Mouse (Mus musculus) neural tube, embryonic 13.5 days (tissue): ENCODE data around the gene Tecpr1. TPM values are rescaled to one million over a fixed set of nuclear protein-coding genes. Genes with fewer than 3 reads are reported as not detected.
A peak's percentile ranks its signal among the peaks of the same experiment; 100 is the strongest.

Experiments used
- ATAC-seq: fragments of 200-750 bp; cut with Nextera tagmentation; 2 replicates; pipeline ENCODE4 v1.8.0; 2017; ENCODE audit warnings: low read depth, mild to moderate bottlenecking, moderate TSS enrichment, moderate library complexity
- H3K27ac ChIP-seq: fragments of 300-500 bp; sonication (generic); replicated peaks from 2 replicates; pipeline ENCODE4 v1.5.1; 2015; ENCODE audit warnings: moderate library complexity, mild to moderate bottlenecking, inconsistent platforms
- H3K27me3 ChIP-seq: fragments of 300-500 bp; sonication (generic); 2 replicates; pipeline ENCODE4 v1.6.1; 2015; ENCODE audit warnings: mild to moderate bottlenecking, inconsistent platforms
- H3K36me3 ChIP-seq: fragments of 300-500 bp; sonication (generic); 2 replicates; pipeline ENCODE4 v1.6.1; 2015; ENCODE audit warnings: mild to moderate bottlenecking, inconsistent platforms
- H3K4me1 ChIP-seq: fragments of 300-500 bp; sonication (generic); replicated peaks from 2 replicates; pipeline ENCODE4 v1.6.1; 2015; ENCODE audit warnings: inconsistent platforms
- H3K4me2 ChIP-seq: fragments of 300-500 bp; sonication (generic); 2 replicates; pipeline ENCODE4 v1.6.1; 2015; ENCODE audit warnings: inconsistent platforms, mild to moderate bottlenecking, moderate library complexity
- H3K4me3 ChIP-seq: fragments of 300-500 bp; sonication (generic); 2 replicates; pipeline ENCODE4 v1.5.1; 2015; ENCODE audit warnings: mild to moderate bottlenecking, inconsistent platforms
- H3K9ac ChIP-seq: fragments of 300-500 bp; sonication (generic); 2 replicates; pipeline ENCODE4 v1.6.1; 2015; ENCODE audit warnings: moderate library complexity, mild to moderate bottlenecking, inconsistent platforms
- H3K9me3 ChIP-seq: fragments of 300-500 bp; sonication (generic); 2 replicates; pipeline ENCODE4 v1.6.1; 2016; ENCODE audit warnings: inconsistent platforms
- WGBS: fragments of 180-500 bp; shearing (Covaris S2); methylation state at CpG from one replicate; pipeline ENCODE4 v1.1.7; 2015; 5-methylcytosine and 5-hydroxymethylcytosine counted together
- polyA plus RNA-seq: library from polyadenylated mRNA; unstranded; fragments of >200 nt; fragmentation: Nextera tagmentation; extraction: Ambion mirVana; gene quantifications from 2 replicates; pipeline ENCODE4 v1.2.1, GENCODE M21; 2015

Tecpr1 gene
- polyA plus RNA-seq, 1 experiment from 2014 or later = 41.5 TPM

DNA sequence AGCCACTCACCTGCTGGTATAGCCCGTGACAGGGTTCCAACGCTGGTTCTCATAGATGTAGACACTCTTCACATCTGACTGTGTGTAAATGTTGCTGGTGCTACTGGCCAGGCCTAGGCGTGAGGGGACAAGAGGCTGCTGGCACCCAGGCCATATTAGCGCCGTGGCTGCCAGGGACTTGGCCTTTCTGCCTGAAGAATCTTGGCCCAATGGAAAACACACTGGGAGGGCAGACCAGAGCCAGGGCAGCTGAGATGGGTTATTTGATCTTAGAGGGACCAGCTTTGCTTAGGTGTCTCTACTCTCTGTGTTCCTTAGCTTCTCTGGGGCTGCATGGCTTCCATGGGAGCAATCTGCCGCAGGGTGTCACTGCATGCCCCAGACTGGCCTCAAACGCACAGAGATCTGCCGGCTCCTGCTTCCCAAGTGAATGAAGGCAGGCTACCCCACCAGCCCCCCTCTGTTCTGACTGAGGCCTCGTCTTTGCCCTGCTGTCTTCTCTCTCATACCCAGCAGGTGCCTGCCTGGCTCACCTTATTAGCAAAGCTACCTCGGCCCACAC lies 19.9 kb downstream of the Tecpr1 start:
- H3K9me3 ChIP-seq = peaks cover 5% of the 10 kb centered on the region; the same call in 1 of the 2 replicates
- no peaks in the 10 kb centered on the region for H3K27me3 ChIP-seq
- no peak overlapping the region for H3K27ac ChIP-seq
- H3K4me1 ChIP-seq = no peaks in the 10 kb centered on the region
- no peak overlapping the region for H3K4me2 ChIP-seq
- no peak overlapping the region for H3K4me3 ChIP-seq
- WGBS = 91% methylated on average over 10 of the region's 10 CpGs
- ATAC-seq = no peak
- no peak overlapping the region for H3K9ac ChIP-seq
- peaks cover 96% of the 10 kb centered on the region for H3K36me3 ChIP-seq

DNA sequence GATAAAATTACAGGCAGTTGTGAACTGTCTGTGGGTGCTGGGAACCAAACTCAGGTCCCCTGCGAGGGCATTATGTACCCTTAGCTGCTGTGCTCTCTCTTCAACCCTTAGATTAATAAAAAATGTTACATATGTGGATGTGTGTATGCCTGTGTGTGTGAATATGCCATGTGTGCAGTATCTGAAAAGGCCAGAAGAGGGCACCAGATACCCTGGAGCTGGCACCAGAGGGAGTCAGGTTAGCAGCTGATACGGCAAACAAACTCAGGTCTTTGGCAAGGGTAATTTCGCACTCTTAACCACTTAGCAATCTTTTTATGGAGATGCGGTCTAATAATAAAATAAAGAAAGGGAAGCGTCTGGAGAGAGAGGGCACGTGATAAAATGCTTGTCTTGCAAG lies 21.0 kb downstream of the Tecpr1 start:
- no peak for ATAC-seq
- Histone ChIP-seq H3K9me3 (peaks cover 5% of the 10 kb centered on the region; the same call in 1 of the 2 replicates), H3K27ac (no peak overlapping the region), H3K36me3 (peaks cover 95% of the 10 kb centered on the region), H3K4me3 (no peak overlapping the region), H3K4me1 (no peaks in the 10 kb centered on the region), H3K27me3 (no peaks in the 10 kb centered on the region), H3K9ac (no peak overlapping the region), H3K4me2 (no peak overlapping the region)
- 92% methylated on average over 6 of the region's 6 CpGs for WGBS

DNA sequence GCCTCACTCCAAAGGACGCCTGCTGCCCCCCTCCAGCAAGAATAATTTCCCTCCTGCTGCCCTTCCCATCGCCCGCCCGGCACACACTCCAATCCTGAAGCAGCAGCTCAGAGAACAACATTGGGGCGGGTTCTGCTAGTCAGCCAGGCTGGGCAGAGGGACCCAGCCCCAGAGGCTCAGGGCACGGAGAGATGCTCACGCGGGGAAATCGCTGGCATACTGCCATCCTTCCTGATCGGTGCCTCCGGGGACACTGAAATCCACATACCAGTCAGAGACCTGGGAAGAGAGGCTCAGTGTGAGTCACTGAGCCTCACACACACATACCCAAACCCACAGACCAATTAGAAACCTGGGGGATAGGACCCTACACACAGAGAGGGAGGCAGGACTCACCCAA lies 22.8 kb downstream of the Tecpr1 start:
- Histone ChIP-seq H3K27ac (no peak overlapping the region), H3K4me3 (no peak overlapping the region), H3K9me3 (peaks cover 5% of the 10 kb centered on the region; the same call in 1 of the 2 replicates), H3K4me2 (no peak overlapping the region), H3K4me1 (no peaks in the 10 kb centered on the region), H3K27me3 (no peaks in the 10 kb centered on the region), H3K9ac (no peak overlapping the region), H3K36me3 (peaks cover 78% of the 10 kb centered on the region)
- no peak for ATAC-seq
- 76% methylated on average over 11 of the region's 11 CpGs for WGBS

DNA sequence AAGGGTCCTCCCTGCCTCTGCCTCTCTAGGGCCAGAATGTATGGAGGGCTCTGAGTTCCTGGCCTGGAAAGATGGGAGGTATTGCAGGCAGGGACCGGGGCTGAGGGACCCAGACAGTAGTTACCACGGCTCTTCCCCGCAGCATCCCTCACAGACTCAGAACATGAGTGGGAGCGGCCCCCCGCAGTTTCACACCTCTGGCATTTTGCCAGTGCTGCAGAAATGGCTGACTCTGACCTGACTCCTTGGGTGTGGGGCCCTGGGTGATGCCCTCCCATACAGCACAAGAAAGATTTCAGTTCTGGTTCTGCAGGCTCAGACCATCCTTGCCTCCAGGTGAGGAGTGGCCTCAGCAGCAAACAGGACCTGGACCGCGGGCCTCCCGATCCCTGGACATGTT lies 27.8 kb downstream of the Tecpr1 start:
- Histone ChIP-seq H3K36me3 (peaks cover 32% of the 10 kb centered on the region), H3K27ac (no peak overlapping the region), H3K27me3 (no peaks in the 10 kb centered on the region), H3K9me3 (no peaks in the 10 kb centered on the region), H3K4me1 (peaks cover 5% of the 10 kb centered on the region), H3K9ac (no peak overlapping the region), H3K4me2 (no peak overlapping the region), H3K4me3 (no peak overlapping the region)
- ATAC-seq = no peak
- WGBS = 86% methylated on average over 8 of the region's 8 CpGs

DNA sequence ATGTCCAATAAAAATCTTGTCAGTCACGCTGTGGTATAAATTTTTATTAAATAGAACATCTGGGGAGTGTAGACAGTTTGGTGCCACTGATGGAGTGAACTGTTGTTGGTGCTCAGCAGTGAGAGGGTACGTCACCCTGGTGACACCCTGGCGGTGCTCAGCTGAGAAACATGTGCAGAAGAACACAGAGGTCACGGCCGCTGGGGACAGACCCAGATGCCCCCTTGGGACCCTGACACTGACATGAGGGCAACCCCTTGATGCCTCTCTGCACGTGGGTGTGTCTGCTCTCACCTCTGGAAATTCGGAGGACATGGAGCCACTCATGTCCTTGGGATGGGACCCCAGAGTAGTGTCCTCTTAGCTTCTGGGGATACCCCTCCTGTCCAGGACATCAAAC lies 29.0 kb downstream of the Tecpr1 start:
- WGBS = 73% methylated on average over 7 of the region's 7 CpGs
- Histone ChIP-seq H3K4me3 (no peak overlapping the region), H3K27me3 (no peaks in the 10 kb centered on the region), H3K27ac (no peak overlapping the region), H3K9ac (no peak overlapping the region), H3K4me1 (peaks cover 16% of the 10 kb centered on the region), H3K4me2 (no peak overlapping the region), H3K36me3 (peaks cover 21% of the 10 kb centered on the region), H3K9me3 (no peaks in the 10 kb centered on the region)
- no peak for ATAC-seq

DNA sequence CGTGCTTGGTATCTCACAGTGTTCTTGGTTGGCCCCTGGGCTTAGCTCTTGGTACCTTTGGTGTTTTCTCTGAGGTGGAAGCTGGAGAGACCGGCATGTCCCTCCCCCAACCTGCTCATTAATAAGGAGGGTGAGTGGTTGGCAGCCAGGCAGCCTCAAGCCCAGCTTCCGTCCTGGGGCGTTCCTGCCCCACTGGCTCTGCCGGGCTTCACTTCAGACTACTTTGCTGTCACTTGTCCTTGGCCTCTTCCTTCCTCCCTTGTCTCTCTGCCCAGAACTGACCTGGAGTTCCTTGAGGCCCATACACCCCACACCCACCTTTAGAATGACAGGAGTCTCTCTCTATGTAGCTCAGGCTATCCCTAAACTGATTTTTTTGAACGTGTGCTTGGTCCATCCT lies 30.7 kb downstream of the Tecpr1 start:
- Histone ChIP-seq H3K36me3 (peaks cover 4% of the 10 kb centered on the region; the same call in 1 of the 2 replicates), H3K4me3 (no peak overlapping the region), H3K9ac (no peak overlapping the region), H3K27ac (no peak overlapping the region), H3K4me2 (no peak overlapping the region), H3K4me1 (peaks cover 16% of the 10 kb centered on the region), H3K9me3 (no peaks in the 10 kb centered on the region), H3K27me3 (no peaks in the 10 kb centered on the region)
- no peak for ATAC-seq
- WGBS = 82% methylated on average over 6 of the region's 6 CpGs

DNA sequence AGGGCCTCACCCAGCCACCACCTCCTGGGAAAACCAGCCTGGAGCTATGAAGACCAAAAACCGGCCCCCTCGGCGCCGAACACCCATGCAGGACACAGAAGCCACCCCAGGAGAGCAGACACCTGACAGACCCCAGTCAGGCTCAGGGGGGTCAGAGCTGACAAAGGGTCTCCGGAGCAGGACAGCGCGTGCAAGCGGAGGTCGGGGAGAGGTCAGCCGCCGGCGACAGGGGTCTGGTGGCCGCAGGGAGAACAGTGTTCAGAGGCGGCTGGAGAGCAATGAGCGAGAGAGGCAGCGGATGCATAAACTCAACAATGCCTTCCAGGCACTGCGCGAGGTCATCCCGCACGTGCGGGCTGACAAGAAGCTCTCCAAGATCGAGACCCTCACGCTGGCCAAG lies 32.4 kb downstream of the Tecpr1 start:
- no peak overlapping the region for H3K9ac ChIP-seq
- H3K27me3 ChIP-seq = no peaks in the 10 kb centered on the region
- 38% methylated on average over 23 of the region's 23 CpGs for WGBS
- peaks cover 5% of the 10 kb centered on the region for H3K36me3 ChIP-seq
- no peak overlapping the region for H3K4me3 ChIP-seq
- H3K9me3 ChIP-seq = no peaks in the 10 kb centered on the region
- peaks cover 16% of the 10 kb centered on the region for H3K4me1 ChIP-seq
- no peak overlapping the region for H3K4me2 ChIP-seq
- no peak for ATAC-seq
- no peak overlapping the region for H3K27ac ChIP-seq

DNA sequence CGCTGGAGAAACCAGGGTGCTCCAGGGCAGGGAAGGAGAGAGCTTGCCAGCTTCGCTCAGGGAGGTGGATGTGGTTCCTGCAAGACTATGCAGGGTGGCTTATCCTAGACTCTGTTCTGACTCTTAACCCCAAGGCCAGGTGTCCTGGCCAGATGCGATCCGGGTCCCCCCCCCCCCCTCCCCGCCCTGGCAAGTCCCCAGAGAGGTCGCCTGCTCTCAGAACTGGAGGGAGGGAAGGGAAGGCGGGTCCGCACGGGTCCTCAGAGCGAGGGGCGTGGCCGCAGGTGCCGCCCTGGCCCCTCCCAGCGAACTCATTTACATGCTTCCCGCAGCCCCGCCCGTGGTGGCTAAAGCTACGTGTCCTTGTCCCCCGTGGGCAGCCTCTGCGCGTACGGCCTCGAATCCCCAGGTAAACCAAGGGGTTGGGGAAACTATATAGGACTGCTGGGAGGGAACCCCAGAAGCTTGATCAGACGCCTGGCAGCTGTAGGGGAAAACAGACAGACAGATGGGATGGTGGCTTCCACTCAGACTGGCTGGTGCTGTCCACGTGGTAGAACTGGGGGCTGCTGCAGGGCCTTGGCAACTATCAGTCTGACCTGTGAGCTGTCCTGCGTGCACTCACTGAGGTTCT lies 33.3 kb downstream of the Tecpr1 start, which contains the start of gene Bhlha15:
TSS of gene Bhlha15 (plus strand) at position 337 of the 634 bp plus-strand sequence.
- 0 out of 2 replicates have a peak within 1 kb of the TSS, but pooled peaks have one; percentile 41 for H3K9ac ChIP-seq
- peaks cover 11% of the 10 kb centered on the region for H3K36me3 ChIP-seq
- no peak within 1 kb of the TSS for H3K27ac ChIP-seq
- peaks cover 16% of the 10 kb centered on the region for H3K4me1 ChIP-seq
- no peaks in the 10 kb centered on the region for H3K27me3 ChIP-seq
- H3K4me3 ChIP-seq = peak within 1 kb of the TSS; percentile 22
- 3% methylated on average over 25 of the region's 26 CpGs for WGBS
- peak within 1 kb of the TSS; percentile 54 for H3K4me2 ChIP-seq
- no peak for ATAC-seq
- no peaks in the 10 kb centered on the region for H3K9me3 ChIP-seq

DNA sequence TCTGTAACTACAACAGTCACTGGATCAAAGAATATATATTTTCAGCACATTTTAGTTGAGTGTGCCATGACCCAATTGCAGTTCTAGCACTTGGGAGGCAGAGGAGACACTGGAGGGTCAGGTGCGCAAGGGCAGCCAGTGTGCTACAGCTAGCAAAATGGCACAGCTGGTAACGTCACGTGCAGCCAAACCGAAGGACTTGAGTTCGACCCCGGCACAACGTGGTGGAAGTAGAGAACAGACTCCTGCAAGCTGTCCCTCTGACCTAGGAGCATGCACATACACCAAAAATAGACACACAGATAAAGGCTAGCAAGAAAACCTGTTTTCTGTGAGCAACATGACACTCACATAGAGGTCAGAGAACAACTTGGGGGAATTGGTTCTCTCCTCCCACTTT lies 34.1 kb downstream of the Tecpr1 start:
- Histone ChIP-seq H3K9me3 (no peaks in the 10 kb centered on the region), H3K4me1 (peaks cover 17% of the 10 kb centered on the region), H3K27ac (no peak overlapping the region), H3K4me3 (no peak overlapping the region), H3K9ac (no peak overlapping the region), H3K36me3 (peaks cover 18% of the 10 kb centered on the region), H3K4me2 (no peak overlapping the region), H3K27me3 (no peaks in the 10 kb centered on the region)
- 75% methylated on average over 7 of the region's 7 CpGs for WGBS
- no peak for ATAC-seq

DNA sequence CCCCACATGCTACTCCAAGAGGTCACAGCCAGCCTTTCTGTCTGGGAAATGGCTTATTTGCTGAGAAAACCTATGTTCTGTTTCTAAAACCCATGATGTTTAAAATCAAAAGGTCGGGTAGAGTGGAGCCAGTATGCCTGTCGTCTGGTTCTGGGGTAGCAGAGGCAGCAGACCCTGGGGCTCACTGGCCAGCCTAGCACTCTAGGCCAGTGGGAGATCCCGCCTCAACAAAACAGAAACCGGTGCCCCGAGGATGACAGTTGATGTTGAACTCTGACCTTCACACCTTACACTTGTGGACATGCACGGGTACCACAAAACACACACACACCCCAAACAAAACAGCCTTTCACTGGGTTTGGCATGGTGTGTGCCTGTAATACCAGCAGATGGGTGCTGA lies 35.0 kb downstream of the Tecpr1 start:
- Histone ChIP-seq H3K4me1 (peaks cover 25% of the 10 kb centered on the region), H3K4me2 (no peak overlapping the region), H3K4me3 (no peak overlapping the region), H3K27ac (no peak overlapping the region), H3K9me3 (no peaks in the 10 kb centered on the region), H3K27me3 (no peaks in the 10 kb centered on the region), H3K36me3 (peaks cover 21% of the 10 kb centered on the region), H3K9ac (no peak overlapping the region)
- 85% methylated on average over 6 of the region's 6 CpGs for WGBS
- ATAC-seq = no peak

DNA sequence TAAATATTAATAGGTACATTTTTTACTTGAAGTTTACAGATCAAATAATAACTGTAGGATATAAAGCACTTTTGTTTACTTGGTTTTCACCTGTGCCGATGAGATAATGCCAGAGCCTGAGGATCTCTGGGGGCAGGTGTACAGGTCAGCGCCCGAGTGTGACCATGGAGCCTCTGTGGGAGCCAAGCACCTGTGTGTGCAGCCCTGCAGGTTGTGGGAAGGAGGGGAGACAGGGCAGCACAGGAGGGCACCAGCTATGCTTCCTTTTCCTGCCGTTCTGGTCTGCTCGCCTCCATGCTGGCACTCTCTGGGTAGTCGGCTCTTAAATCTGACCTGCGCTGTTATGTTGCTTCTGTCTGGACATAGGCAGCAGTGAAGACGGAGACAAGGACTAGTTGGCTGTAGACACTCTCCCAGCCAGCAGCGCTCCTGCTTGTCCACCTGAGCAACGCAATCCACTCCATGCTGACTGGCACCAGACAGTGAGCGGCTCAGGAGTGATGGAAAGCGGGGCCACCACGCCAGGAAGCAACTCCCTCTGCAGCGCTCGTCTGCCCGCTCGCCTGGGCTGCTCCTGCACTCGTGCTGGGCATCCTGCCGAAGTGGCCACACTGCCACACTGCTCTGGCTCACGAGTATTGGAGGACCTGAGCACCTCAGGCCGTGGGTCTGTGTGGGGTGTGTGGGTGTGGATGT lies 38.9 kb downstream of the Tecpr1 start:
- Histone ChIP-seq H3K27me3 (no peaks in the 10 kb centered on the region), H3K9ac (no peak overlapping the region), H3K4me3 (no peak overlapping the region), H3K36me3 (peaks cover 32% of the 10 kb centered on the region), H3K9me3 (no peaks in the 10 kb centered on the region), H3K27ac (no peak overlapping the region), H3K4me2 (no peak overlapping the region), H3K4me1 (peaks cover 9% of the 10 kb centered on the region; the same call in 1 of the 2 replicates)
- WGBS = 90% methylated on average over 21 of the region's 21 CpGs
- ATAC-seq = peak; percentile 27; the same call in 1 of the 2 replicates

DNA sequence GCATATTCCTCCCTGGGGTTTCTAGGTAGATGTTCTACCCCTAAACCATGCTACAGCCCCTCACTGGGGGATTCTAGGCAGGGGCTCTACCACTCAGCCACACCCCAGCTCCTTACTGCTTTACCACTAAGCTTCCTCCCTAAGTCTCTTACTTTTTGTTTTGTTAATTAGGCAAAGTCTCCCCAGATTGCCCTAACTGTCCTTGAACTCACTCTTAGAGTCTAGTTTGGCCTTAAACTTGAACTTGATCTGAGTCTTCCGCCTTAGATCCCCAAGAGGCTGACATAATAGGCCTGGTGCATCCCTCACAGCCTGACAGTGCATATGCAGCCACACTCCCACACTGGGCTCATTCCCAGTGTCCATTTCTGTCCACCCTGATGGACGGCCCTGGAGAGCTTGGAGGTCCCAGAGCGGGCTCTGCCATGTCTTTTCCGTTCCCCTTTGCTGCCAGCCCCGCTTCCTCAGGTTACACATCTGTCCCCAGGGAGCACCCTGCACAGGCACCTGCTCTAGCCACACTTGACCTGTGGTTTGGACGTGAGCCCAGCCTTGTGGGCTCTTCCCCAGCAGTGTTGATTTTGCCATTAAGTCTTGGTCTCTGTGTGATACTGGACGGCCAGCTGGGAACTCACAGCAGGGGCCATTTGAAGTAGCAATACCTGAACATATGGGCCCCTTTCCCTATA lies 39.6 kb downstream of the Tecpr1 start:
- Histone ChIP-seq H3K27me3 (no peaks in the 10 kb centered on the region), H3K27ac (no peak overlapping the region), H3K9me3 (no peaks in the 10 kb centered on the region), H3K9ac (no peak overlapping the region), H3K4me2 (no peak overlapping the region), H3K36me3 (peaks cover 39% of the 10 kb centered on the region), H3K4me3 (no peak overlapping the region), H3K4me1 (peaks cover 9% of the 10 kb centered on the region; the same call in 1 of the 2 replicates)
- WGBS = 77% methylated on average over 7 of the region's 7 CpGs
- ATAC-seq = no peak
